Mouse (Mus musculus) right cerebral cortex, adult 18-20 months (tissue): ENCODE data around the gene Gm14632.
"Not testable (repeated sequence)": the region's sequence is repeated elsewhere in the genome, so short reads cannot be mapped to it uniquely, and the experiment has no call there.

Experiments used
- DNase-seq: peaks from one replicate; pipeline ENCODE4 v3.0.0; 2022; ENCODE audit warnings: mixed read lengths

Gene Gm14632

DNA sequence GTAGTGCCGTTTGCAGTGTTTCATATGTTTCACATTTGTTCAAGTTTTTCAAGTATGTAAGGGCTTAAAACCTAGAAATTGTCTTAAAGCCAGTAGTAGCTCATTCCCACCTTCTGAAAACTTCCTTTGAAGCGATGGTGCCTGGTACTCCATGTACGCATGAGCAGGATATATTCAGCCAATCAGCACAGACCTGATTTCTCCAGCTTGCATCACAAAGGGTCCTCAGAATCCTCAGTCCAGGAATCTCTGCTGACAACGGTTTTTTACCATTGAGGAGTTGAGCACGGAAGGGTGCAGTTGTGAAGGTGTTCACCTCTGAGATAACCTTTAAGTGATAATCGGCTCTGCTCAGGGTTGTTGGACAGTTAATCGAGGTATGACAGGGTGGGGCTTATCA lies at the start of gene Gm14632:
Gene Gm14632, plus strand, starts transcription at position 301 of the 400 bp plus-strand sequence.
- DNase-seq: not testable (repeated sequence)
